Mouse (Mus musculus) urinary bladder, postnatal 14 days (tissue): ENCODE measurements around the gene Det1.

Experiments
- DNase-seq: peaks from one replicate; pipeline ENCODE4 v3.0.0; 2021; ENCODE audit warnings: low spot score

Det1 gene

DNA sequence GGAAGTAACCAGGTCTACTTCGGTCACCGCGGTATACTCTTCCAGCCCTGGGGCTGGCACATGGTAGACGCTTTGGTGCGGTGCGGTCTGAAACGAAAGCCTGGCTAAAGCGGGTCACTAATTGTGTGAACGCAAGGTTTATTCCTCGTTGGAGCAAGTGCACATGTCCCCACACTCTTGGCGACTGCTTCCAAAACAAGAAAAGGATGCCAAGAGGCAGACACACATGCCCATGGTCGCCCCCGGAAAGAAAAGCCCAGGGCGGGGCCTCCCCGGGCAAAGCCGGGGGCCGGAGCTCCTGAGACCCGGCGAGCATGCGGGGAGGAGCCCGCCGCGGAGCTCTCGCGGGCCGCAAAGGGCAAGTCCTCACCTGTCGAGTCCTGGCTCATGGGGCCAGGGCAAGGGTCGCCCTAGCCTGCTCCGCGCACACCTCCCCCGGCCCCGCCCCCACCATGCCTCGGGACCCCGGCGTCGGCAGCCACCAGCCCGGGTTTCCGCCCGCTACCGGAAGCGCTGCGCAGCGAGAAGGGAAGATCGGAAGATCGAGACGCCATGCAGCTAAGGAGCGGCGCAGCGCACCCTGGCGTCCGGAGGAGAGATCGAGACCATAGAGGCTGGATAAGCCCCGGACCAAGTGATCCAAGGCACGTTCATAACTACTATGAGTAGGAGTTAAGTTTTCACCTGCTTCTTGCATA is at the start of gene Det1:
Det1 (minus strand) TSS at position 527 of the 698 bp plus-strand sequence.
- peak; percentile 91 for DNase-seq

DNA sequence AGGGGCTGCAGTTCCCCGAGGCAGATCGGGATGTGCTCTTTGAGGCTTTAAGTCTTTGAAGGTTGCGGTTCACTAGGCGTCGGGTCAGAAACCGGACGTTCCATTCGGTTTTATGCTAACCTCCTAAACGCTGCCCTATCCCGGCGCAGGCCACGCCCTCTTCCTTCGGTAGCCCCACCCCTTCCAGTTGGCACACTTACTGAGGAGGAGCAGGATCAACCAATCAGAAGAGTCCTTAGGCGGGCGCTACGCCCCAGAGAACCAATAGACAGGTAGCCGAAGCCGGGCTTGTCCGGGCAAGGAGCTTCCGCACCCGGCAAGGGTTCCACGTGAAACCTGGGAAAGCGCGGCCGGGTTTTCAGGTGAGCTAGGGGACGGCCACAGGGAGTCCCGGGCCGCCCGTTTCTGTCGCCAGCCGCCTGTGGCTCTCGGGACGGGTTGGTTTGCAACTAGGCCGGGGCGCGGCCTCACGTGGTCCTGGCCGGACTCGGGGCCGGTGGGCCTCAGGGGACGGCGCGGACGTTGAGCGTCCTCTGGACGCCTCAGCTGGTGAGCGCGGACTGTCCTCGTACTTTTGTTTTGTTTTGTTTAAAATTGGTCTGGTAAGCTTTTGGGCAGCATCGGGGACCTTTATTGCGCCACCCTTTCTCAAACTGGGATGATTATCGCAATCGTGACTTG is 48.7 kb upstream of the Det1 start, which contains the start of gene Aen:
Aen (plus strand) TSS at position 202 of the 681 bp plus-strand sequence.
- peak; percentile 99 for DNase-seq

GRCm38 (mm10) chr7:78895021-78895652 is 48.1 kb upstream of the Det1 start:
- no peak for DNase-seq

- DNase-seq: no peak
These were observed 46.9 kb upstream of the Det1 start for GRCm38 (mm10) chr7:78893917-78894316.

GRCm38 (mm10) chr7:78890641-78891040 is 43.6 kb upstream of the Det1 start:
- DNase-seq: peak; percentile 87

GRCm38 (mm10) chr7:78887431-78887842 is 40.4 kb upstream of the Det1 start:
- no peak for DNase-seq

GRCm38 (mm10) chr7:78886496-78886895 is 39.4 kb upstream of the Det1 start:
- DNase-seq: no peak

DNA sequence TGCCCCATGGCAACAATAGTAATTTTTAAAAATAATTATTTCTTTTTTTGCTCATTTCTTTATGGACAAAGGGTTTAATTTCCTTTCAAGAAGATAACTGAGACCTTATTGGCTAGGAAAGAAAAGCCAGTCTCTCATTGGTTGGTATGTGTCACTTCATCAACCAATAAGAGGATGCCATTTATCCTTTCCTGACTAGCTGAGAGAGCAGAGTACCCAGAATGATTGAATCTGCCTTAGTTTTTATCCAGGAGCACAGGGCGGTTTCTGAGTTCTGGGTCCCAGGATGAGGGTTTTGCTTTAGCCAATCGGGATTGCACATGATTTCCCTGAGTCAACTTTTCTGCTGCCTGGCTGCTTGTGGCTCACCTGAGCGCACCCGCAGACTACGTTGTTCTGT is 38.3 kb upstream of the Det1 start:
- no peak for DNase-seq

- DNase-seq: no peak
These were observed 37.1 kb upstream of the Det1 start for GRCm38 (mm10) chr7:78884139-78884538.

- no peak for DNase-seq
These were observed 36.6 kb upstream of the Det1 start for GRCm38 (mm10) chr7:78883726-78884060.

GRCm38 (mm10) chr7:78883016-78883725 is 36.1 kb upstream of the Det1 start:
- DNase-seq: no peak

- DNase-seq: no peak
These were observed 35.4 kb upstream of the Det1 start for GRCm38 (mm10) chr7:78882469-78882837.

DNA sequence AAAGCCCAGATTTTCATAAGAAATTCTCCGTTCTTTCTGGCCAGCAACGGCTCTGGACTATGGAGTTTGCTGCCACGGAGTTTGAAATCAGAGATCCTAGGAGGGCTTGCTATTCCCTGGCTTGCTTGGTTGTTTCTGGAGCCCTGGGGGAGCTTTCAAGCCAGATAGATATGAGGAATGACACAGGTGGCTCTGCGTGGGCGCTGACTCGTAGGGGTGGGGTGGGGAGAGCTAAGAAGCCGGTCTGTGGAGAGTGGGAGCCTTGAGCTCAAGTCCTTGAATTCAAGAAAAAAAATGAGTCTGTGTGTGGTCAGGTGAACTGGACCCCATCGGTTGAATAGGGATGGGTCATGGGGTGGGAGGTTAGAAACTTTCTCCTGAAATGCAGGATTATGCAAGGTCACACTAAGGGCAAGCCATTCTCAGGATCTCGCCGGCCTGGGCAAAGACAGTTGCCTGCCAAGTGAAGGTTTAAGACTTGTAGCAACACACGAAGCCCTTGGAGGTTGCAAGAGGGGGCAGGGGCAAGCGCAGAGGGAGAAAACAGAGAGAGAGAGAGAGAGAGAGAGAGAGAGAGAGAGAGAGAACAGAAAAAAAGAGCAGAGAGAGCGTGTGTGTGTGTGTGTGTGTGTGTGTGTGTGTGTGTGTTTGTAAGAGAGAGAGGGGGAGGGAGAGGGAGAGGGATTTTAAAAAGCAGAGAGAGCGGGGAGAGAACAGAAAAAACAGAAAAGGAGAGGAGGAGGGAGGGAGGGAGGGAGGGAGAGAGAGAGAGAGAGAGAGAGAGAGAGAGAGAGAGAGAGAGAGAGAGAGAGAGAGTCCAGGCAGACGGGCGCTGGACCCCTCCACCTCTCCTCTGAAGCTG is 34.8 kb upstream of the Det1 start:
- DNase-seq: no peak

DNA sequence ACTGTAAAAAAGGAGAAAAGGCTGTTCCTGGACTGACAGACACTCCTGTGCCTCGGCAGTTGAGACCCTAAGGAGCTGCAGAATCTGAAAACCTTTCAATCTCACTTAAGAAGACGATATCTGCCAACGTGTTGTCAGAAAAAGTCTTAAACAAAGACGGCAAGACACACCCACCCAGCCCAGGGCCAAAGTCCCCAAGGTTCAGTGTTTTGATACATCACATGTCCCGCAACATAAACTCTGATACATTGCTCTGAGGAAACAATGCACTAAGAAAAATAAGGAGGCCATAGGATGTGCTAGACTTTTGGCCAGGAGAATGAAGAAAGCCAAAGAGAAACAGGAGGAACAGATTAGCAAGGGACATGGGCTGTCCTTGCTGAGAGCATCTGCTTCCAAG is 25.8 kb upstream of the Det1 start:
- DNase-seq: no peak

- no peak for DNase-seq
These were observed 25.3 kb upstream of the Det1 start for GRCm38 (mm10) chr7:78872366-78872765.

- DNase-seq: no peak
These were observed 21.7 kb upstream of the Det1 start for GRCm38 (mm10) chr7:78868731-78869130.

DNA sequence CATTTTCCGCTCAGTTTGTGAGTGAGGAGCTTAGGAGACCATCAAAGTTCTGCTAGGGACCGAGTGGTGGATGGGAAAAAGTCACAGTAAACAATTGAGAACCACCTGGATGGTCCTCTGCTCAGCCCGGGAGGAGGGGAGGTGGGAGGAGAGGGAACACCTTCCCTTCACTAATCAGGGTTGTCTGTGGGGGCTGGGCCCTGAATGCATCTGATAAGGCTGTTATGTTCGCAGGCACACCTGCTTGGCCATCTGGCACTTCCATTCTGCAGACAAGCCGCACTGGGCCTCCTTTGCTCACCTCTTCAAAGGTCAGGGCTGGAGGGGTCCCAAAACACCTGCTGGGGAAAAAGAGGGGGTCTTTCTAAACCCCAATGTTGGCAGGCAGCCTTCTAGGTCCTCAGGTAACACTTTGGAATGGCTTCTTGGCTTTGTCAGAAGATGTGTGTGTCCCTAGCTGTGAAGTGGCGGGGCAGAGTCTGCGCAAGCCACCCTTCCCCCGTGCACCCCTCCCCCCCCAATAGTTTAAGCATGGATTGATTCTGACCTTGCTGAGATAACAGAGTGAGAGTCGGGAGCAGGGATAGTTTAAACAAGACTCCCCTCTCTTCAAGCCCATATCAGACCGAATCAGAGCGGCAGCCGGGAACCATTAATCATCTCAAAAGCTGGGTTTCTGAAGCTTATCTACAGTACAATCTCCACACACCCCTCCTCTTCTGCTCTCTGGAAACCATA is 18.3 kb upstream of the Det1 start:
- no peak for DNase-seq

DNA sequence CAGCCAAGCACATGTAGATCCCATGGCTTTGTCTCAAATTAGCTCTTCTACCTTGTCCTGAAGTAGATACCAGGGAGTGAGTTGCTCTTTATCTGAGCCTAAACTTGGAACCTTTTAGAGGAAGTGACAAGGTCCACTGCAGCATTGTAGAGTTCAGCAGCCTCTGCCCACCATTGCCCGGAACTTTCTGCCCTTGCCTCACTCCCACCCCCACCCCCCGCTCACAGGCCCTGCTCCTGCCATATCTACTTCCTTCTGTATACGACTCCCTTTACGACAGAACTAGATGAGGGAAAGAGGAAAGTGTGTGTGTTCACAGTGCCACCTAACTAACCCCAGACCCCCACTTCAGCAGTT is 17.4 kb upstream of the Det1 start:
- no peak for DNase-seq

GRCm38 (mm10) chr7:78863796-78864445 is 16.9 kb upstream of the Det1 start:
- DNase-seq: no peak

DNA sequence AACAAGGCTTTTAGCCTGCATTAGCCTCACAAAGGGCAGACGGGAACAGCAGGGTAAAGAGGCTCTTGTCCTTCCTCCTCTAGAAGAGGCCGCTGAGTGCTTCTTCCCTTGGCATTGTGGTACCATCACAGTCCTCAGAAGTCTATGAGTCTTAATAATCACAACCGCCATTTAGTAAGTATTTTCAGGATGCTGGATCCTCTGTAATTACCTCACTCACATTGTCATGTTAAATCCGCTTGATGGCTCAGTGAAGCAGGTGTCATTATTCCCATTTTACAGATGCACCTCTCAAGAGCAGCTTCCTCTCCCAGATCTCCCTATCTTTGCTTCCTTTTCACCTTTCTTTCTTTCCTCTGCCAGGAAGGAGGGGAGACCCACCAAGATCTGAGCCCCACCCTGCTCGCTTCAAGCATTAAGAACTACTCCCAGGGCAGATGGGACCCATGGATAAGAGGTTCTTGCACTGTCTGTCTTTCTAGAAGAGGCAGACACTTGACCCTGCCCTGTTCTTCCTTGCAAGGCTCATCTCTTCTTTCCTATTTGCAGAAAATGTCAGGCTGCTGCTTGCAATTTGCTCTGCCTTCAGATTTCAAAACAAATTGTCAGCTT is 8.1 kb upstream of the Det1 start:
- DNase-seq: no peak
